Mouse (Mus musculus) ES-E14 (cell line): ENCODE measurements at regions not wholly inside any gene's neighbourhood (a gene's known extent, or its start where the extent isn't known, plus 50 kb on each side); places are given as distances from the start of the nearest gene placed in this dataset.

Experiments
- ZC3H11A ChIP-seq: IDR thresholded peaks from 2 replicates; pipeline ENCODE4 v1.6.1; 2012; ENCODE audit warnings: low read depth, mild to moderate bottlenecking, inconsistent platforms, low read length, borderline replicate concordance
- ZNF384 ChIP-seq: IDR thresholded peaks from 2 replicates; pipeline ENCODE4 v1.6.1; 2012; ENCODE audit warnings: low read depth, low read length, inconsistent platforms

DNA sequence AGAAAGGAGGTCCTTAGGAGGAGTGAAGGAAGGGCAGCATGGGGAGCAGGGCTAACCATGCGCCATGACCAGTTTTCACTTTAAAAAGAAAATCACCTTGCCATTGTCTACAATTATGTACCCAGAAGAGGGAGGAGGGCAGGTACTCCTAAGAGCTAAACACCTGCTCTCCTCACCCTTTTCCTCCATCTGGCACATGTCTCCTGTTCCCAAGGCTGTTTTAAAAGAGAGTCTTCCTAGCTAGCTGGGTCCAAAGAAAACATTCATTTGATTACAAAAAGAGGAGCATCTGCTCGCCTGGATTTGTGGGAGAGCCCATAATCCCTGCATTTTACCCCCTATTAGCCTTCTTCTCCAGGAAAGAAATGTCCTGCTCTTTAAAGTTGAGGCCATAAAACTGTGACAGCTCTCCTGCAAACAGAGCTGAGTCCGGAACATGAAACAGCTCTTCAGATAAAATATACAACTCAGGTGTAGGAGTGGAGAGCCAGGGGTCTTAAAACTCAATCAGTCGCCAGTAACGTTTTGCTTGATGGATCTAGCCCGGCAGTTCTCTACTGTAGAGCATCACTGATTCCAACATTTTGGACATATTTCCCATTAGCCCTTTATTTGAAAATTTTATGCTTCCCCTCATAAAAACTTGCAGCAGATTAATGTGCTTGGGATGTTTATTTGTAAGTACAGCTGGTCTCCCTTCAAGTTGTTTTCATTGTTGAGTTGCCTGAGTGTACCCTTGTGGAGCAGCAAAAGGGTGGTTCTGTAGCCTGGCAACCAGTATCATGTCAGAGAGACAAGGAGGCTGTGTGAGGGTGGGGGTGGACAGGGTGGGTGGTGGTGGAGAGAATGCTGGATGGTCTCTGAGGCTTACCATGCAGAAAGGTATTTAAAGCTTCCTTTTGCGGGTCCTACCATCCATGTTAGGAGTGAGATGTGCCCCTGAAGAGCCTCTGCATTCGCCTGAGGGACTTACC is 105.5 kb downstream of the Apob start:
- no peak for TF ChIP-seq ZNF384
- TF ChIP-seq ZC3H11A = no peak
